Mouse (Mus musculus) adrenal gland, postnatal 4 days (tissue): ENCODE measurements around the gene Tbc1d1. TPM values are rescaled to one million over a fixed set of nuclear protein-coding genes. Genes with fewer than 3 reads are reported as not detected.
A peak's percentile ranks its signal among the peaks of the same experiment; 100 is the strongest.

Experiments
- DNase-seq, 2 experiments: peaks; one replicate each; pipeline ENCODE4 v3.0.0; 2021 to 2022; ENCODE audit warnings: low spot score in 2 of 2, mixed read lengths in 2 of 2
- microRNA-seq: library from miRNA; unstranded; fragments of <30 nt; microRNA quantifications from one replicate; pipeline ENCODE4 v1.2.0, GENCODE M21; 2021
- total RNA-seq, 2 experiments: library from RNA; stranded (reverse); gene quantifications; 2 replicates each; pipeline ENCODE4 v1.2.3; 2021

Tbc1d1 gene
- total RNA-seq, 2 experiments from 2014 or later = 20.2 to 26.7 TPM

GRCm38 (mm10) chr5:64379829-64380228 lies 223.7 kb downstream of the Tbc1d1 start:
- no peak for DNase-seq

GRCm38 (mm10) chr5:64380698-64381375 lies 224.7 kb downstream of the Tbc1d1 start:
- DNase-seq = no peak

DNA sequence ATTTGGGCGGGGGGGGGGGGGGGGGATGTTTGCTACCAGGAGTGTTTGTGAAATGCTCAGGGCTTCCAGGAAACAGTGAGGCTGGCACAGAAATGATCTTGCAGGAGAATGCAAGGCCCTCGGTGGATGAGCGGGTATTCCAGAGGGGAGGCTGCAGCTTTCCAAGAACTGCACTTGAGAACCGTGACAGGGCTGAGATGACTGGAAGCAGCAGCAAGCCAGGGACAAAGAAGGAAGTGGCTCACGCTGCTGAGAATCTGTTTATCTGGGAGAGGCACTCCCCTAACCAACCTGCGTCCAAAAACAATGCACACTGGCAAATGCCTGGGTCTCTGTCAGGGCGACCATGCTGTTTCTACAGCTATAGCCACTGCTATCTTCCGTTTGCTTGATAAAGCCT lies 225.4 kb downstream of the Tbc1d1 start:
- no peak for DNase-seq

DNA sequence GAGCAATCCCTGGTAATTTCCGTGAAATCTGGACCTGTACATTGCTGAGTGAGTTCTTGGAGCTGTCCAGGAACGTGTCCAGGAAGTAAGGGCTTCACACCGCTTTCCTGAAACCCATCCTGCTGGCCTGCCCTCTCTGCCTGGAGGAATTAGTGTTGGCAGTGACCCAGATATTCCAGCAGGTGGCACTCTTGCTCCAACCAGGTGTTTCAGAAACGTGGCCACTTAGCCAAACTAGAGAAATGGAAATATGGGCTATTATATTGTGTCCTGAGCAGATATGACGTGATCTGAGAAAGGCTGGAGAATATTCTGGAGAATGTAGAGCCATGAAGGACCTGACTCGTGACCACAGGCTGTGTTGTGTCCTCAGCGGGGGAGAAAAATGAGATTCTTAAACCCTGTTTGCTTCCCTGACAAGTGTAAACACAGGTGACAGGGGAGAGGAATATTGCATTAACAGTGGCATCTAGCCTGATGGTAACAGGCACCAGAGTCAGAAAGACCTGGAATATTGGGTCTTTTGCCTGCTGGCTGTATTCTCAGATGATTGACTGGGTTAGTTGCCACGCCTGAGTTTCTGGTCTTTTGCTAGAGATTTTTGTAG lies 226.4 kb downstream of the Tbc1d1 start:
- peak; percentile 58 to 64 for DNase-seq

- DNase-seq = no peak
These were observed 227.1 kb downstream of the Tbc1d1 start for GRCm38 (mm10) chr5:64383215-64383614.

DNA sequence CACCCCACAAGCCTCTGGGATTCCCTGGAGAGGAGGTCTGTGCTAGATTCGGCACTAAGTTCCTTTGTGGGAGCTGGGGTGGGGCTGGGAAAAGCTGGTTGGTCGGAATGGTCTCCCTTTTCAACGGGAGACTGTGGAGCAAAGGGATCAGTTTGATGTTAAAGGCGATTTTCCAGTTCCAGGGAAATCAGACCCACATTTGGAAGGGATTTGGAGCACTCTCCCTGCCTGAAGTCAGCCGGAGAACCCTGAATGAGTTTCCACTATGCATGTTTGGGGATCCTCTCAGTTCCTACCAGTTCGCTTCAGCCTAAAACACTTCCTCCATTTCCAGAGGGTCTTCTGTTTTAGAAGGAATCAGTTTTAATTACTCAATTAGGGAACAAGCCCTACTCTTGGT lies 228.4 kb downstream of the Tbc1d1 start:
- DNase-seq = no peak

- no peak for DNase-seq
These were observed 230.9 kb downstream of the Tbc1d1 start for GRCm38 (mm10) chr5:64386996-64387395.

- peak in 1 of 2 experiments; percentile 43 for DNase-seq
These were observed 233.3 kb downstream of the Tbc1d1 start for GRCm38 (mm10) chr5:64389202-64389929.

DNA sequence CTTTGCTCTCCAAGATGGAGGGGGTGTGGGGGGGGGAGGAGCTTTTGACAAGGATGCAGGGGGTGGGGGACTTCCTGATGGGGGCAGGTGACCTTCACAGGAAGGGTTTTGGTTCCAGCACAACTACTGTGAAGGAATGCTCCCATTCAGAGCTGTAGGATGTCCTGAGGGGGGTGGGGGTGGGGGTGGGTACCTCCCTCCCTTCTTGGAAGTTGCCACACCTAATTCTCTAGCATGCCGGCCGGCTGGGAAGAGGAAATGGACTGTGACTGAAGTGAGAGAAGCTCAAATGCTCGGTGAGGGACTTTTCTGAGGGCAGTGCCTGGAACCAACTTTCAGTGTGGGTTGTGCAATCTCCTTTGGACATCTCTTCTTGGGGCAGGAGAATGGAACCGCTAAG lies 235.2 kb downstream of the Tbc1d1 start:
- no peak for DNase-seq

GRCm38 (mm10) chr5:64392426-64393020 lies 236.4 kb downstream of the Tbc1d1 start:
- no peak for DNase-seq

DNA sequence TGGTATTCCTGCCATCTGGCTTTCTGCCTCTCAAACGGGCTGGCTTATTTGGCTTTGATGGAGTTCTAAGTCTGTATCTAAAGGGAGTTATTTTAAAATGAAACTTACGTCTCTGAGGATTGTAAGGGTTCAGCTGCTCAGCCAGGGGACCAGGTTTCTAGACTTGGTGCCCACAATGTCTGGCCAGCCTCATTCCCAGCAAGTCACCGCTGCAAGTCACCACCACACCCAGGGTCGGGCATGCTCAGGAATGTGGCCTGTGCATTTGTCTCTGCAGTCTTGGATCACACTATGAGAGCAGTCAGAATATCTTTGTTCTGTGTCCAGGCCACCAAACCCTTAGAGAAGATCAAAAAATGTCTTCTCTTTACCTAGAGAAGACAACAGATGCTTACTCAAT lies 237.4 kb downstream of the Tbc1d1 start:
- no peak for DNase-seq

- no peak for DNase-seq
These were observed 242.1 kb downstream of the Tbc1d1 start for GRCm38 (mm10) chr5:64398155-64398554.

- no peak for DNase-seq
These were observed 244.6 kb downstream of the Tbc1d1 start for GRCm38 (mm10) chr5:64400742-64401141.

Small RNA genes within 50 kb of the gene (microRNA-seq; reads per million reads assigned to microRNA genes)
- not detected for gene Gm22395

Other genes starting within 250 kb of the Tbc1d1 start
- 10 to 100 TPM; 36.7 to 39.9 TPM for gene Rell1, start 187.4 kb upstream of the Tbc1d1 start, total RNA-seq
- 10 to 100 TPM; 22.6 to 28.3 TPM for gene Pgm2, start 63.4 kb upstream of the Tbc1d1 start, total RNA-seq